Mouse (Mus musculus): Measurements from ENCODE around the gene Phf1. TPM values are rescaled to one million over a fixed set of nuclear protein-coding genes. Genes with fewer than 3 reads are reported as not detected.

Gene Phf1
- polyA plus RNA-seq, 1 experiment from 2014 or later: 11.2 TPM

- Histone ChIP-seq H3K4me2 (replicated peaks; ENCODE audit: low read depth) (peak overlapping the region; percentile 93), H3K4me1 (replicated peaks; ENCODE audit: control insufficient read depth, insufficient read depth, low read length) (0 out of 2 replicates have a peak, but pooled peaks cover 6% of the 10 kb centered on the region), H3K36me3 (ENCODE audit: control insufficient read depth, insufficient read depth) (peaks cover 28% of the 10 kb centered on the region; the same call in 1 of the 2 replicates), H3K27me3 (replicated peaks; ENCODE audit: control insufficient read depth, insufficient read depth, low read length) (no peaks in the 10 kb centered on the region), H3K9me3 (ENCODE audit: control insufficient read depth) (no peaks in the 10 kb centered on the region), H3K4me3 (ENCODE audit: low read depth, low read length) (peak overlapping the region; percentile 61), H3K9ac (ENCODE audit: low read depth, low read length) (peak overlapping the region; percentile 72), H3K27ac (ENCODE audit: low read depth, low read length) (no peak overlapping the region)
- 29% methylated on average over 16 of the region's 16 CpGs for WGBS
- no peak for TF ChIP-seq CTCF (IDR thresholded peaks at IDR 0.05; ENCODE audit: low read depth)
- no peak for ATAC-seq
Measured at GRCm38 (mm10) chr17:26937883-26938695, 5.2 kb downstream of the Phf1 start.

GRCm38 (mm10) chr17:26938731-26939130 is 5.9 kb downstream of the Phf1 start:
- TF ChIP-seq CTCF (IDR thresholded peaks at IDR 0.05; ENCODE audit: low read depth): no peak
- Histone ChIP-seq H3K36me3 (ENCODE audit: control insufficient read depth, insufficient read depth) (peaks cover 28% of the 10 kb centered on the region; the same call in 1 of the 2 replicates), H3K9ac (ENCODE audit: low read depth, low read length) (peak overlapping the region; percentile 72), H3K27ac (ENCODE audit: low read depth, low read length) (peak overlapping the region; percentile 82), H3K27me3 (replicated peaks; ENCODE audit: control insufficient read depth, insufficient read depth, low read length) (no peaks in the 10 kb centered on the region), H3K4me1 (replicated peaks; ENCODE audit: control insufficient read depth, insufficient read depth, low read length) (0 out of 2 replicates have a peak, but pooled peaks cover 4% of the 10 kb centered on the region), H3K4me3 (ENCODE audit: low read depth, low read length) (peak overlapping the region; percentile 61), H3K9me3 (ENCODE audit: control insufficient read depth) (no peaks in the 10 kb centered on the region), H3K4me2 (replicated peaks; ENCODE audit: low read depth) (peak overlapping the region; percentile 93)
- no peak for ATAC-seq
- under 1% methylated on average over 22 of the region's 22 CpGs for WGBS

- H3K4me1 ChIP-seq (replicated peaks; ENCODE audit: control insufficient read depth, insufficient read depth, low read length): no peaks in the 10 kb centered on the region
- TF ChIP-seq CTCF (IDR thresholded peaks at IDR 0.05; ENCODE audit: low read depth): no peak
- H3K27ac ChIP-seq (ENCODE audit: low read depth, low read length): peak within 1 kb of the TSS; percentile 92
- peak within 1 kb of the TSS; percentile 61 for H3K4me3 ChIP-seq (ENCODE audit: low read depth, low read length)
- H3K4me2 ChIP-seq (replicated peaks; ENCODE audit: low read depth): peak within 1 kb of the TSS; percentile 93
- H3K27me3 ChIP-seq (replicated peaks; ENCODE audit: control insufficient read depth, insufficient read depth, low read length): no peaks in the 10 kb centered on the region
- peak within 1 kb of the TSS; percentile 72 for H3K9ac ChIP-seq (ENCODE audit: low read depth, low read length)
- whole genome bisulfite sequencing: under 1% methylated on average over 70 of the region's 70 CpGs
- ATAC-seq: peak; percentile 96
- H3K9me3 ChIP-seq (ENCODE audit: control insufficient read depth): no peaks in the 10 kb centered on the region
- peaks cover 28% of the 10 kb centered on the region; the same call in 1 of the 2 replicates for H3K36me3 ChIP-seq (ENCODE audit: control insufficient read depth, insufficient read depth)
Measured at GRCm38 (mm10) chr17:26939178-26939972, 6.5 kb downstream of the Phf1 start, which contains the start of gene Cuta. Gene Cuta, minus strand, starts transcription at chr17:26939569.

- no peak; the same call in 1 of the 2 replicates for ATAC-seq
- WGBS: 5% methylated on average over 3 of the region's 3 CpGs
Measured at GRCm38 (mm10) chr17:26939973-26940300, 7.1 kb downstream of the Phf1 start.

GRCm38 (mm10) chr17:26941031-26941789 is 8.4 kb downstream of the Phf1 start, which contains the start of gene Syngap1:
Gene Syngap1, plus strand, starts transcription at chr17:26941253.
- peaks cover 11% of the 10 kb centered on the region; the same call in 1 of the 2 replicates for H3K36me3 ChIP-seq (ENCODE audit: control insufficient read depth, insufficient read depth)
- no peak for TF ChIP-seq CTCF (IDR thresholded peaks at IDR 0.05; ENCODE audit: low read depth)
- 7% methylated on average over 18 of the region's 24 CpGs for WGBS
- H3K9me3 ChIP-seq (ENCODE audit: control insufficient read depth): no peaks in the 10 kb centered on the region
- H3K27ac ChIP-seq (ENCODE audit: low read depth, low read length): peak within 1 kb of the TSS; percentile 92
- ATAC-seq: no peak
- H3K27me3 ChIP-seq (replicated peaks; ENCODE audit: control insufficient read depth, insufficient read depth, low read length): no peaks in the 10 kb centered on the region
- no peak within 1 kb of the TSS for H3K9ac ChIP-seq (ENCODE audit: low read depth, low read length)
- H3K4me3 ChIP-seq (ENCODE audit: low read depth, low read length): peak within 1 kb of the TSS; percentile 61
- peak within 1 kb of the TSS; percentile 93 for H3K4me2 ChIP-seq (replicated peaks; ENCODE audit: low read depth)
- no peaks in the 10 kb centered on the region for H3K4me1 ChIP-seq (replicated peaks; ENCODE audit: control insufficient read depth, insufficient read depth, low read length)

More at GRCm38 (mm10) chr17:26939973-26940300, 7.1 kb downstream of the Phf1 start:
- peak overlapping the region; percentile 92 for H3K27ac ChIP-seq (ENCODE audit: low read depth, low read length)
- peaks cover 23% of the 10 kb centered on the region; the same call in 1 of the 2 replicates for H3K36me3 ChIP-seq (ENCODE audit: control insufficient read depth, insufficient read depth)
- H3K4me2 ChIP-seq (replicated peaks; ENCODE audit: low read depth): peak overlapping the region; percentile 93
- H3K9ac ChIP-seq (ENCODE audit: low read depth, low read length): peak overlapping the region; percentile 70
- no peaks in the 10 kb centered on the region for H3K27me3 ChIP-seq (replicated peaks; ENCODE audit: control insufficient read depth, insufficient read depth, low read length)
- H3K4me3 ChIP-seq (ENCODE audit: low read depth, low read length): peak overlapping the region; percentile 61
- TF ChIP-seq CTCF (IDR thresholded peaks at IDR 0.05; ENCODE audit: low read depth): 0 out of 2 replicates have a peak, but pooled peaks have one; percentile 10
- H3K4me1 ChIP-seq (replicated peaks; ENCODE audit: control insufficient read depth, insufficient read depth, low read length): no peaks in the 10 kb centered on the region
- no peaks in the 10 kb centered on the region for H3K9me3 ChIP-seq (ENCODE audit: control insufficient read depth)
